Mouse (Mus musculus): ENCODE data around the gene D6Ertd527e.
"Not testable (repeated sequence)": the region's sequence is repeated elsewhere in the genome, so short reads cannot be mapped to it uniquely, and the experiment has no call there.

D6Ertd527e gene

DNA sequence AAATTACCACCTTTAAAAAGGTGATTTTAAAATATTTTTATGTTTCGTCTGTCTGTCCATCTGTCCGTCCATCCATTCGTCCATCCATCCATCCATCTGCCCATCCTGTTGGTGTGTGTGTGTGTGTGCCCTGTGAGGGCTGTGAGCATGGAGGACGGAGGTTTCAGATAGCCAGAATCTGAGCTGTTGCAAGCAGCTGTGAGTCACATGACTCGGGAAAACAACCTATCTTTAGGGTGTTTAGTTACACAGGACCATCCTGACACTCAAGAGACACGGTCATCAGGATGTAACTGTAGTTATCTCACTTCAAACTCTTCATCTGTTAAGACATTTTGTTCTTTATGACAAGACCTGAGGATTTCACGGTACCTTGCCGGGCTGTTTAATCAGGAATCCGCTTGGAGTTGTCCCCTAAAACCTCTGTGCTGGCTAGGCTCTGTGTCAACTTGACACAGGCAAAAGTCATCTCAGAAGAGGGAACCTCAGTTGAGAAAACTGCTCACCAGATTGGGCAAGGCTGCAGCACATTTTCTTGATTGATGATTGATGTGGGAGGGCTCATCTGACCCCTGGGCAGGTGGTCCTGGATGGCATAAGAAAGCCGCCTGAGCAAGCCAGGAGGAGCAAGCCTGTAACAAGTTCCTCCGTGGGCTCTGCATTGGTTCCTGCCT is at the start of gene D6Ertd527e:
Gene D6Ertd527e, plus strand, starts transcription at position 624 of the 674 bp plus-strand sequence.
- no peak for DNase-seq

DNA sequence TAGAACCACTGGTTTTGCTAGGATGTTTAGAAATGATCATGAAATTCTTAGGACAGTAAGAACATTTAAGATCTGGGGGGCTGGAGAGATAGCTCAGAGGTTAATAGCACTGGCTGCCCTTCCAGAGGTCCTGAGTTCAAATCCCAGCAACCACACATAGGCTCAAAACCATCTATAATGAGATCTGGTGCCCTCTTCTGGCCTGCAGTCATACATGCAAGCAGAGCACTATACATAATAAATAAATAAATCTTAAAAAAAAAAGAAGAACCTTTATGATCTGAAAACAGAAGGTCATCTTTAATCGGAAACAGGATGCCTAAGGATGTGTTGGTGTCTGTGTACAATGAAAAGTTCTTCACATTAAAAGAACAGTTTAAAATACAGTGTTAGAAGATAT is 44.8 kb upstream of the D6Ertd527e start:
- no peak for DNase-seq

DNA sequence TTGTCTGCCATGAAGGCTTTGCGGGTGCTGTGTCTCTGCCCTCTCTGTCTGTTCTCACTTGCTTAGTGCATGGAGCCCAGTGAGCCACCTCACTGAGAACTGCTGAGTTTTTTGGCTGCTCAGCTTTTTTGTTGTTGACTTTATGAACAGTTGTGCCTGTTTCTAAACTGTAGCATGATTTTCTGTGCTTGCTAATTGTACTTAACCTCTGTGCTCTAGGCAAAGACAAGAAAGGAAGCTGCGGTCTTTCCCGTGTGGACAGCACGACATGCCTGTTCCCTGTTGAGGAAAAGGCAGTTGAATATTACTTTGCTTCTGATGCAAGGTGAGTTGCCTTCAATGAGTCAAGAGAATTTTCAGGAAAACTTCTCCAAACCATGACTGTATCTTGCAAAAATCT is 41.0 kb upstream of the D6Ertd527e start:
- no peak for DNase-seq

- no peak for DNase-seq
Measured at GRCm38 (mm10) chr6:87068209-87068608, 36.3 kb upstream of the D6Ertd527e start.

DNA sequence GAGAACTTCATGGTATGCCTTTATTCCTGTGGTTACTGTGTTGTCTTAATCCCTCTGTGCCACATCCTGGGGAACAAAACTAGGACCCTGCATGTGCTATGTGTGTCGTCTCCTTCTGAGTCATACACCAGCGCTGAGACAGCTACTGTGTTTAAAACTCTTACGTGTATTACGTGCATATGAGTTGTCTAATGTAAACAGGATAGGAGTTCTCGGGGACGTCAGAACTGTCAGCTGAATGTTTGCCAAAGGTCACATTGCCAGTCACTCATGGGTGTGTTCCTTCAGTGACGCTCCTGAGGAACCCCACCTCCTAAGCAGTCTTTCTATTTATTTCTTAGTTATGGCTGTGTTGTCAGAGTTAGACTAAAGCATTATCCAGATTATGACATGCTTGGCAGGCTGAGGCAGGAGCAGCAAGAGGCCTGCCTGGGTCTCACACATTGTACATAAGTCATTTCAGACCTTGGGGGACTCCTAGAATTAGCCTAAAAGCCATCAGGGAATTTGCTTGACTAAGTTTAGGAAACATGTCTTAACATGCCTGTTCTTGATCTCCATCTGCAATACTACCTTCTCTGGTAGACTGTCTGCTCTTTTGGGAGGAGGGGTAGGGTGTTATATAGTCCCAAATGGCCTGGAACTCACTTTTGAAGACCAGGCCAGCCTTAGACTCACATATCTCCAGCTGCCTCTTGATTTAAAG is 35.2 kb upstream of the D6Ertd527e start:
- no peak for DNase-seq

DNA sequence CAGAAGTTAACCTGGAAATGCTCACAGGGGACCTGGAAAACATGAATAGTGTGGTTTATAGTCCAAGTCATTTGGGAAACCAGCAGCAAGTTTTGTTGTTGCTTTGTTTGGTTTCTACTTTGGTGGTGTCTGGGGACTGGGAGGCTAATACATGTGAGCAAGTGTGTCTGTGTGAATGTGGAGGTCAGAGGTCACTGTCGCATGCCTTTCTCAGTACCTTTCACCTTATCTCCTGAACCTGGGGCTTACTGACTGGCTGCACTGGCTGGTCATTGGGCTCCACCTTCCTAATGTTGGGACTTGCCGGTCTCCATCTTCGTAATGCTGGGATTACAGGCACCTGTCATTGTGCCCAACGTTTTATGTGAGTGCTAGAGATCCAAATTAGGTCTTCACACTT is 33.9 kb upstream of the D6Ertd527e start:
- DNase-seq: no peak

DNA sequence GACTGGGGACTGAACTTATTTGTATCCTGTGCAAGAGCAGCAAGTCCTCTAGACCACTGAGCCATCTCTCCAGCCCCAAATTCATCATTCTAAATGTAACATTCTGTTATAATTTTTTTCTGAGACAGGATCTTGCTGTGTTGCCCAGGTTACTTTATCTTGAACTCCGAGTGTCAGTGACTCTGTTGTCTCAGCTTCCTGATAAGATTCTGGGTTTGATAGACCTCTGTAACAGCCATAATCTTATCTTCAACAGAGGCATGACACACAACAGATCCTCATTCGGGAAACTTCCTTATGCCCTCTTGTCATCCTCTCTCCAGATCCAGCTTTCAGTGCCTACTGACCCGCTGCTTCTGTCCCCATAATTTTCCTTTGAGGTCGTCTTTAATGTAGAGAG is 31.8 kb upstream of the D6Ertd527e start:
- DNase-seq: no peak

- DNase-seq: no peak
Measured at GRCm38 (mm10) chr6:87075092-87075685, 29.4 kb upstream of the D6Ertd527e start.

- no peak for DNase-seq
Measured at GRCm38 (mm10) chr6:87079457-87079856, 25.1 kb upstream of the D6Ertd527e start.

DNA sequence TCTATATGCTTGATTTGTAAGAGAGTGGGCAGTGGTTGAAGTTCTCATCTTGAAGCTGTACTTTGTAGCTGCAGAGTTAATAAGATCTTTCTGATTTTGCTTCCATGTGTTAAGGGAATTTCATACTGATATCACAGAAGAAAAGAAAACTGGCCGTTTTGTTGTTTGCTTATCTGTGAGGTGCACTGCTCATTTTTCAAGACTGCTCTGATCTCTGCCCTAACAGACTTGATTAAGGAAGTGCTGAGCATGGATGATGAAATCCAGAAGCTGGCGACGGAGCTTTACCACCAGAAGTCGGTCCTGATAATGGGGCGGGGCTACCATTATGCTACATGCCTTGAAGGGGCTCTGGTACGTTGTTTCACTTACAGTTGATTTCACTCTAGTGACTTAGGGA is 19.5 kb upstream of the D6Ertd527e start:
- no peak for DNase-seq

DNA sequence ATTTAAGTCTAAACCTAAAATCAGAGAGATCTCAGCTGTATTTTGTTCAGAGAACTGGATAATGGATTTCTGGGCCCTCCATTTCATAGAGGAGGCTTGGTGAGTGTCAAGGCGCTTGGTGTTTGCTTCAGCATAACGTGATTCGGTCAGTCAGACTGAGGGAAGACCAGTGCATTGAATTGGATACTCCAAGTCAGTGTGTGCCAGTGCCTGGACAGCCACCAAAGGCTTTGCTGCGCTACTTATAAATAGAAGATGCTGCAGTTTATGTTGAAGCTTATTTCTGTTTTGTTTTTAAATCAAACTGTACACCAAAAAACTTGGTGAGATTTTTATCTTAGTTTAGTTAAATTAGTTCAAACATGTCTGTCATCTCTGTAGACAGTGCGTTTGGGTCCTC is 16.2 kb upstream of the D6Ertd527e start:
- no peak for DNase-seq

DNA sequence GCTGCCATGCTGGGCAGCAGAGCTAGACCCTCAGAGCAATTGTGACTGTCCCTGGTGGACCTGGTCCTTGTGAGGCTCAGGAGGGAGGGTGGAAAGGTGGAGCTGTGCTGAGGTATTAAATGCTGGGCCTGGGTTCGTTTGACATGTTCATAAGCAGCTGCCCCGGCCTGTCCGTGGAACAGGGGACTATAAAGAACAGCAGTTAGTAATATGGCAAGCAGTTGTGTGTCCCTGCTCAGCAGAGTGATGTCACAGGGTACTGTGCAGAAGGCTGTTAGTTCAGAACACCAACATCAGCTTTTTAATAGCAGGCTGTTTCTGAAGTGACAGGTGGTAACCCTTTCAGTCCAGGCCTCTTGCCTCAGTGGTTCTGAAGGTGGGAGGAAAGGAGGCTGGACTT is 13.7 kb upstream of the D6Ertd527e start:
- no peak for DNase-seq

DNA sequence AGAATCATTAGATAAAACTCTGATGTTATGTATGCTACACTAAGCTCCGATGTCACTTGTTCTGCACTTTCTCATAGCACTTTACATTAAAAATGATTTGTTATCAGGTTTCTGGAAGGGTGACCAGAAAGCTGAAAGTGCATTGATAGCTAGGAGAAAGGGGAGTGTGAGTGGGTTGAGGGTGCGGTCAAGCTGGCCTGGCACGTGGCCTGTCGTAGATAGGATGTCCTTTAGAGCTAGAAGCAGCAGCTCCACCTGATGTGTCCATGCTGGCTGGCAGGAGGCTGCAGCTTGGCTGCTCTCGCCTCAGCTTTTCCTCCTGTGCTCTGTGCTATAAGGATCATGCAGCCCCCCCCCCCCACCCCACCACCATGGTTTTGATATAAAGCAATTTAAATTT is 12.1 kb upstream of the D6Ertd527e start:
- DNase-seq: no peak

DNA sequence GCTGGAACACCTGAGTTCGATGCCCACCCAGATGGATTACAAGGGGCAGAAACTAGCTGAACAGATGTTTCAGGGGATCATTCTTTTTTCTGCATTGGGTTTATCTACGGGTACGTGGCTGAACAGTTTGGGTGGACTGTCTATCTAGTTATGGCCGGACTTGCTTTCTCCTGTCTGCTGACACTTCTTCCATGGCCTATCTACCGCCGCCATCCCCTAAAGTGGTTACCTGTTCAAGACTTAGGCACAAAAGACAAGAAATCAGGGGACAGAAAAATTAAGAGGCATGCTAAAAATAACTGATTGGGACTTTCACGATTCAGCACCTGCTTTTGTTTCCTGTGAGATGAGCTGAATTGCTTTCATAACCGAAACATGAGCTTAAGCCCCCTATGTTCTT is 10.9 kb upstream of the D6Ertd527e start:
- not testable (repeated sequence) for DNase-seq

DNA sequence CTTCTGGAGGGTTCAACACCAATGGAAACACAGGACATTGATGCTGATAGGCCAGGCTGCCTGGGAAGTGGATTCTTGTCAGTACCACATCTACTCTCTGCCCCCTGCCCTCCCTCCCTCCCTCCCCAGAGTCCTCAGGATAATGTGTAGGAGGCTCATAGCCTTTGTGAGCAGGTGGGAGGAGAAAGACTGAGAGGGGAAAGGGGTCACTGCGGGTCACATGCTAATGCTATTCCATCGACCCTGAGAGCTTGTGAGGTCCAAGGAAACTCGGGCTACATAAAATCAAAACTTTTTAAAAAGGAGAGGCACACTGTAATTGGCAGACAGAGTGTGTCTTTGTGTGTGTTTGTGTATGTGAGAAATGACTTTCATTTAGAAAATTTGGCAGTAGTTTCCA is 5.3 kb upstream of the D6Ertd527e start:
- DNase-seq: no peak

GRCm38 (mm10) chr6:87099671-87100296 is 4.8 kb upstream of the D6Ertd527e start:
- no peak for DNase-seq

DNA sequence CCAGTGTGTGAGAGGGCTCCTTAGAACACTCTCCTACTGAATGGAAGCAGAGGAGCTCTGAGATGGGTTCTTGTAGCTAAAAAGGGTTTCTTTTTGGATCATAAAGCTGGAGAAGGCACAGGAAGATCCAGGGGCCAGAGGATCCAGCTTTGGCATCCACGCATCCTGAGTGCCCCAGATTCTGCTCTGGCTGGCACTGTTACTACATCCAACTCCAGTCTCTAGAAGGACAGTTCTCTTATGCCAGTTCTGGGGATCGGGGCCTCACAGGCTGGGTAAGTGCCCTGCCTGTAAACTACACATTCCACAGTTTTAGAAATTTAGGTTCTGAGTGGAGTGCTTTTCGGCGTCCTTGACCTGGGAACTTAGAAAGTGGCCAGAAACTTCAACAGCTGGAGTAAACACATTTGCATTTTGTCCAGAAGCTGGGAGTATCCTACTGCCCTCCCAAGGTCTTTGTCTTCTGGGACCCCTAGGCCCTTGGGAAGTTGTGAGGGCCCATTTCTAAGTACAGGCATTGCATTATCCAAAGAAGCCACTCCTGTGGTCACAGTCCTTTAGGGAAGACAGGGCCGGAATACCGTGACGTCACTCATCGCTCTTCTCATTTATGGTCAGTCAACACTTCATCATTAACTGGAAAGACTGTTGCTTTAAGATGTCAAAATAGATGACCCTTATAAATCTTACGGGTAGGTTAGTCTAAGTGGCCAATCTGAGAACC is 4.1 kb upstream of the D6Ertd527e start:
- no peak for DNase-seq

DNA sequence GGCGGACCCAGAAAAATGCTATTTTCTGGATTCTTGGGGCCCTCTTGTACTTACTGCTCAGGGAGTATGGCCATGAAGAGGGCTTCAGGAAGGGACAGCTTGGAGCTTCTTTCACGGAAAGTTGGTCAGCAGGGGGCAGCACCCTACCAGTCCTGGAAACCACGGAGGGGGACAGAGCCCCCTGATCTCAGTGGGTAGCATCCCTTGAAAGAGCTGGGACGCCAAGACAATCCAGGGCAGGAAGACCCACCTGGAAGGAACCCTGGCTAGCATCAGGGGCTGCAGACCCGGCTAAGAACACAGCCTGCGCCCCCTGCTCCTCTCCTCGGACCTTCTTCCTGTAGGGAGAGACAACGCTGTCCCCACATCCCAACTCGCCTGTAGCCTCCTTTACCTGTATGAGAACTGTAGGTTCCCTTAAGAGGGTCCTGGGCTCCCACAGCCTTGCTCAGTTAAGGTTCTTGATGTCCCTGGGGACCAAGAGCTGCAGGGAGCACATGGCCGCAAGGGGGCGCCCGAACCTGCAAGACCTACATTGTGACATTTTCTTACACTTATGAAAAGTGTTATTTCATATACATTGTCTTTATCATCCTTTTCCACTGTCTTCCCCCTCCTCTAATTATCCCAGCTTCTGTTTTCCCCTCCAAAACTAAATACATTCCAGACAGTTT is 3.1 kb upstream of the D6Ertd527e start:
- peak; percentile 78 for DNase-seq

- no peak for DNase-seq
Measured at GRCm38 (mm10) chr6:87101955-87102353, 2.6 kb upstream of the D6Ertd527e start.

DNA sequence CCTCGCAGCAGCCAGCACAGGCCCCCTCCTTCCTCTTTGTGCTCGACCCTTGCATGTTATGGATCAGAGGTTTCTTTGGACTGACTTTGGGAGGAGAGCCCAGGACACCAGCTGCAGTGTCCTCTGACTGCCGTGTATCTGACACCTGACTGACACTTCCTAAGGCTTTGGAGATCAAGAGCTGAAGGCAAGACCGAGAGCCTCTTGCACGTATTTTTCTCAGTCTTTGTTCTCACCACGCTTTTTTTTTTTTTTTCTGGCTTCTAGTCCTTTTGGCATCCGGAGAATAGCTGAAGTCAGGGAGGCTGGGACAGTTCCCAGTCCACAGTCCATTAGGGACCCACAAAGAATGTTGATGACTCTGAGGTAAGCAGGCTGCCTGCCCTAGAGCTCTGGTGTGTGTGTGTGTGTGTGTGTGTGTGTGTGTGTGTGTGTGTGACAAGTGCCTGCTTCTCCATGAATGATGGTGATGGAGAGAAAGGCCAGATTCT is 2.1 kb upstream of the D6Ertd527e start:
- DNase-seq: no peak

- DNase-seq: no peak
Measured at GRCm38 (mm10) chr6:87103314-87103713, 1.2 kb upstream of the D6Ertd527e start.

DNA sequence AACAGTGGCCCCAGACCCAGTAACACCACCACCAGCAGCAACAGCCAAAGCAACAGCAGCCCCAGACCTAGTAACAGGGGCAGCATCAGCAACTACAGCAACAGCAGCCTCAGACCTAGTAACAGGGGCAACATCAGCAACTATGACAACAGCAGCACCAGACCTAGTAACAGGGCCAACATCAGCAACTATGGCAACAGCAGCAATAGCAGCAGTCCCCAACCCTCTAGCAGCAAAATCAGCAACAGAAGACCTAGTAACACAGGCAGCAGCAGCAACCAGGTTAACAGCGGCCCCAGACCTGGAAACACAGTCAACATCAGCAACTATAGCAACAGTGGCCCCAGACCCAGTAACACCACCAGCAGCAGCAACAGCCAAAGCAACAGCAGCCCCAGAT is 6.9 kb downstream of the D6Ertd527e start:
- no peak for DNase-seq
